Mouse (Mus musculus) lung, embryonic 14.5 days (tissue): ENCODE data around the gene Dhrs13. TPM values are rescaled to one million over a fixed set of nuclear protein-coding genes. Genes with fewer than 3 reads are reported as not detected.
A peak's percentile ranks its signal among the peaks of the same experiment; 100 is the strongest.
"Not testable (repeated sequence)": the region's sequence is repeated elsewhere in the genome, so short reads cannot be mapped to it uniquely, and the experiment has no call there.

Source experiments
- ATAC-seq: fragments of 200-750 bp; cut with Nextera tagmentation; 2 replicates; pipeline ENCODE4 v1.8.0; 2017; ENCODE audit warnings: mild to moderate bottlenecking, moderate TSS enrichment, moderate library complexity; ENCODE audit not compliant: insufficient read depth
- DNase-seq: peaks from one replicate; pipeline ENCODE4 v3.0.0-alpha.2; 2015
- H3K27ac ChIP-seq: fragments of 300-500 bp; sonication (generic); 2 replicates; pipeline ENCODE4 v1.5.1; 2014; ENCODE audit warnings: low read depth, mild to moderate bottlenecking, moderate library complexity
- H3K27me3 ChIP-seq: fragments of 300-500 bp; sonication (generic); 2 replicates; pipeline ENCODE4 v1.6.1; 2014; ENCODE audit warnings: low read length, control low read depth; ENCODE audit not compliant: insufficient read depth
- H3K36me3 ChIP-seq: fragments of 300-500 bp; sonication (generic); 2 replicates; pipeline ENCODE4 v1.6.1; 2014; ENCODE audit warnings: control low read depth; ENCODE audit not compliant: insufficient read depth
- H3K4me1 ChIP-seq: fragments of 300-500 bp; sonication (generic); 2 replicates; pipeline ENCODE4 v1.6.1; 2014; ENCODE audit warnings: antibody characterized with exemption, control low read depth; ENCODE audit not compliant: insufficient read depth
- H3K4me2 ChIP-seq: fragments of 300-500 bp; sonication (generic); 2 replicates; pipeline ENCODE4 v1.6.1; 2014; ENCODE audit warnings: mild to moderate bottlenecking
- H3K4me3 ChIP-seq: fragments of 300-500 bp; sonication (generic); 2 replicates; pipeline ENCODE4 v1.5.1; 2014; ENCODE audit warnings: low read depth, low read length
- H3K9ac ChIP-seq: fragments of 300-500 bp; sonication (generic); 2 replicates; pipeline ENCODE4 v1.6.1; 2014
- H3K9me3 ChIP-seq: fragments of 300-500 bp; sonication (generic); 2 replicates; pipeline ENCODE4 v1.6.1; 2016; ENCODE audit warnings: low read depth, low read length, control low read depth
- CTCF ChIP-seq: IDR thresholded peaks from 2 replicates; pipeline ENCODE4 v1.5.1; 2016; ENCODE audit warnings: antibody characterized with exemption, low read depth
- WGBS: fragments of 180-500 bp; shearing (Covaris S2); extraction: QIAGEN DNeasy Blood & Tissue Kit; methylation state at CpG from one replicate; pipeline ENCODE4 v1.1.7; 2014; 5-methylcytosine and 5-hydroxymethylcytosine counted together
- polyA plus RNA-seq: library from polyadenylated mRNA; unstranded; fragments of >200 nt; fragmentation: Nextera tagmentation; extraction: Ambion mirVana; gene quantifications from 2 replicates; pipeline ENCODE4 v1.2.1, GENCODE M21; 2014

Dhrs13 gene
- polyA plus RNA-seq, 1 experiment from 2014 or later = 17.7 TPM

DNA sequence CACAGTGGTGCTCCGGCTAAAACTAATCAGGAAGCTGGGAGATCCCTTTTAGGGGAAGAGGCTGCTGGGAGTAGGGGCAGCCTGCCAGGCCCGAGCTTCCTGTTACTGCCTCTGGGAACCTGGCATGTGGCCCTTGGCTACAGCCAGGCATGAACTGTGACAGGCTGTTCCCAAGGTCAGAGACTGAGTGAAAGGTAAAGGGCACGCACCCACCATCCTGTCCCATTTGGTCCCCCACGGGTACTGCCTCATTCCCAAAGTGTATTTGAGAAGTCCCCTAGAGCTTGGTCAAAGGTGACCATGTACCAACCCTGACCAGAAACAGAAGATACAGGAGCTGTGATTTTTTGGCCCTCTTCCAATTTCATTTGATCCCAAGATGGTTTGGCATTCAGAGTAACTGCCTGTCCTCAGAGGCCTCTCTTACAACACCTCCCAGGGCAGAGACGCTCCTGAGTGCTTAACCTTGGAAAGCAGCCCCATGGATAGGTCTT lies 12.7 kb downstream of the Dhrs13 start:
- Histone ChIP-seq H3K27ac (peak overlapping the region; percentile 30; the same call in 1 of the 2 replicates), H3K9me3 (no peaks in the 10 kb centered on the region), H3K9ac (no peak overlapping the region), H3K27me3 (no peaks in the 10 kb centered on the region), H3K4me1 (no peaks in the 10 kb centered on the region), H3K4me2 (no peak overlapping the region), H3K4me3 (no peak overlapping the region), H3K36me3 (0 out of 2 replicates have a peak, but pooled peaks cover 10% of the 10 kb centered on the region)
- DNase-seq (peak; percentile 53), ATAC-seq (no peak; the same call in 1 of the 2 replicates)
- WGBS = 63% methylated on average over 5 of the region's 5 CpGs
- no peak for TF ChIP-seq CTCF

DNA sequence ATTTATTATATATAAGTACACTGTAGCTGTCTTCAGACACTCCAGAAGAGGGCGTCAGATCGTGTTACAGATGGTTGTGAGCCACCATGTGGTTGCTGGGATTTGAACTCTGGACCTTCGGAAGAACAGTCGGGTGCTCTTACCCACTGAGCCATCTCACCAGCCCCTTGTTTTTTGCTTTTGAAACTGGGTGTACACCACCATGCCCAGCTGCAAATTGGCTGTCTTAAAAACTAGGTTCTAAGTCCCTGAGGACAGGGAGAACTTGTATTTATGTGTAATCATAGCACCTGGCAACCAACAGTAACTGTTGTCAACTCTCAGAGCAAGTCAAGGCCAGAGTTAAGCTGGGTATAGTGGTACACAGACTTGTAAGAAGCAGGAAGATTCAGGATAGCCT lies 16.6 kb downstream of the Dhrs13 start:
- ATAC-seq, DNase-seq: not testable (repeated sequence)
- WGBS = 62% methylated on average over 4 of the region's 4 CpGs

DNA sequence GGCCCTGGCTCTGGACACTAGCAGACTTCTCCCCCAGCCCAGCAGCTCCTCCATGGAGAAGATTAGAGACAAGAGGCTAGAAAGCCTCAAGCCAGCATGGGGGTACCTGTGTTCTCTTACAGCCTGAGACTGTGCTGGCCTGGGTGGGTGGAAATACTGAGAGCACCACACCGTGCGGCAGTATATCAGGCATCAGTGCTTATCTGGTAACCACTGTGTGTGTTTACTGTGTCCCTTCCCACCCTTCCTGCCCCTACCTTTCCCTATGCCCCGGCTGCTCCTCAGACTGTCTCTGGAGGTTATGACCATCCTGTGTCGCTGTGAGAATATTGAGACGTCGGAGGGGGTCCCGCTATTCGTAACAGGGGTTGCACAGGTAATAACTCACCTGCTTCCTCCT lies 21.0 kb downstream of the Dhrs13 start:
- no peaks in the 10 kb centered on the region for H3K4me1 ChIP-seq
- H3K36me3 ChIP-seq = peaks cover 45% of the 10 kb centered on the region
- H3K27ac ChIP-seq = no peak overlapping the region
- no peak overlapping the region for H3K4me3 ChIP-seq
- H3K27me3 ChIP-seq = no peaks in the 10 kb centered on the region
- no peaks in the 10 kb centered on the region for H3K9me3 ChIP-seq
- TF ChIP-seq CTCF = no peak
- DNase-seq (no peak), ATAC-seq (no peak)
- H3K4me2 ChIP-seq = no peak overlapping the region
- H3K9ac ChIP-seq = no peak overlapping the region
- 82% methylated on average over 8 of the region's 8 CpGs for WGBS

More for the DNA sequence above, 16.6 kb downstream of the Dhrs13 start:
- not testable (repeated sequence) for H3K27me3 ChIP-seq, H3K27ac ChIP-seq, H3K9me3 ChIP-seq, H3K4me1 ChIP-seq, H3K4me2 ChIP-seq, H3K4me3 ChIP-seq, H3K9ac ChIP-seq
- peaks cover 15% of the 10 kb centered on the region; the same call in 1 of the 2 replicates for H3K36me3 ChIP-seq

DNA sequence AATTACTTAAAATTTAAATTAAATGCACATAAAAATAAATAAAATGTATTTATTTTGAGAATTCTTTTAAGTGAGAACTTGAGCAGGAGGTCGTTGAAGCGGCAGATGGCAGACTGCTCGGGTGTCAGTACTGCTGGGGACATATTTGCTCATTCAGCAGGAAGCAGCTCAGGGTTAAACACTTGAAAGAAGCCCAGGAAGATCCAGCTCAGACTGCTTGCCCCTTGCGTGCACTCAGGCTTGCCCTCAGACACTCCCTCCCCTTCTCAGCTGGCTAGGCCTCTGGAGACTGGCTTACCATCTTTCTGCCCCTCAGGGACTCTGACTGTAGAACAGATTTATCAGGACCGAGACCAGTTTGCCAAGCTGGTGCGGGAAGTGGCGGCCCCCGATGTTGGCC lies 24.9 kb downstream of the Dhrs13 start:
- no peaks in the 10 kb centered on the region for H3K9me3 ChIP-seq
- H3K9ac ChIP-seq = no peak overlapping the region
- H3K4me1 ChIP-seq = no peaks in the 10 kb centered on the region
- WGBS = 75% methylated on average over 8 of the region's 8 CpGs
- ATAC-seq (no peak), DNase-seq (no peak)
- H3K27me3 ChIP-seq = no peaks in the 10 kb centered on the region
- H3K36me3 ChIP-seq = peaks cover 59% of the 10 kb centered on the region
- no peak for TF ChIP-seq CTCF
- no peak overlapping the region for H3K27ac ChIP-seq
- no peak overlapping the region for H3K4me3 ChIP-seq
- H3K4me2 ChIP-seq = no peak overlapping the region

DNA sequence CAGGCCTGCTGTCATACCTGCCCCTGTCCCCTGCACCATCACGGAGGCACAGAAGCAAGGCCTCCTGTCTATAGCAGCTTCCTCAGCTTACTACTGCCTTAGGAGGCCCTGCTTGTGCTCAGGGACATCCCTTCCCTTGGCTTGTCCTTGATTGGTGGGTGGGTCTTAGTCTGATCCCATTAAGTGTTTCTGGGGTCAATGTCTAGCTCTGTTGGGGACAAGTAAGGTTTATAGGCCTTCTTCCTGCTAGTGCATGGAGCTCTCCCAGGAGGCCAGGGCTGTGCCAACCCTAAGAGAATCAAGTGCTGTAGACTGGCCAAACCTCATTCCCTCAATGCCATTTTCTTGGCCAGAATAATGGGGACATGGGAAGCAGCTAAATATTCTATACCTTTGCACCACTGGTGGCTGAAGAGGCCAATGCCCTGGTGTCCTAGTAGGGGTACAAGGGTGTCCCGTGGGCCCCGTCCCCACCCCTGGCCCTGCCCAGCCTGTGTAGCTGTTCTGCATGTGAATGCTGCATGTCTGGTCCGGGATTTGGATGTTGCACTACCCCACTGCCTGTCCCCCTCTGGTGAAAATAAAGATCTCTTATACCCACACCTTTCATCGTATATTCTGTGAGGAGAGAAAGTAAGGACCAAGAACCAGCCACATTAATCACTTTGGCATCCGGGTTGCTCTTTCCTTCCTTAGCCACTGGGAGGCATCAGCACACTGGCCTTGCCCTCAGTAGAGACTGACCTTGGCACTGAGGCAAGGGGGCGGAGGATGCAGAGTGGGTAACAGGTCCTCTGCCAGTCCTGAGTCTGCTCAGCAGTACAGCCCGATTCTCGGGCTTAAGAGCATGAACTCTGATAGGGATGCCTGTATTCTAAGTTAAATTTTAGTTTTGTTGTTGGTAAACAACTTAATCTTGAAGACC lies 28.0 kb downstream of the Dhrs13 start:
- no peaks in the 10 kb centered on the region for H3K4me1 ChIP-seq
- DNase-seq = peak; percentile 81

DNA sequence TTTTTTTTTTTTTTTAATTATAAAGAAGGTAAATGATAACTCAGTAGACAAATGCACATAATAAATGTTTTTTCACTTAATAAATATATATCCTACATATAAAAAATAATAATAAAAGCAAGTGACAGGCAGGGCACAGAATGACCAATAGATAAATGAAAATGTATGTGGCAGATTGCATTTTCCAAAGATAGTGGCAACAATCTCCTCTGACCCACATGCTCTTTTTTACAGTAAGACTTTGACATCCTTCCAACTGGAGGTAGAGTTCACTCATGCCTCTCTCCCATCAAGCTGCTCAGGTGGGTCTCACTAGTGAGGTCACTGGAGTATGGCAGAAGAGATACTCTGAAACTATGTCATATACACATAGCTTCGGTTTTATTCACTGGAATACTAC lies 30.5 kb downstream of the Dhrs13 start:
- Histone ChIP-seq H3K27ac (no peak overlapping the region), H3K4me3 (no peak overlapping the region), H3K4me1 (no peaks in the 10 kb centered on the region), H3K4me2 (no peak overlapping the region), H3K36me3 (peaks cover 28% of the 10 kb centered on the region), H3K27me3 (no peaks in the 10 kb centered on the region), H3K9ac (no peak overlapping the region), H3K9me3 (no peaks in the 10 kb centered on the region)
- DNase-seq (no peak), ATAC-seq (no peak)
- WGBS = 78% methylated on average over 1 of the region's 1 CpGs
- no peak for TF ChIP-seq CTCF

More for the DNA sequence above, 28.0 kb downstream of the Dhrs13 start:
- Histone ChIP-seq H3K27ac (no peak overlapping the region), H3K4me2 (no peak overlapping the region), H3K4me3 (no peak overlapping the region), H3K36me3 (peaks cover 46% of the 10 kb centered on the region), H3K9me3 (no peaks in the 10 kb centered on the region), H3K9ac (no peak overlapping the region), H3K27me3 (no peaks in the 10 kb centered on the region)
- peak; percentile 77 for ATAC-seq
- WGBS = 51% methylated on average over 9 of the region's 9 CpGs
- TF ChIP-seq CTCF = peak; percentile 87

DNA sequence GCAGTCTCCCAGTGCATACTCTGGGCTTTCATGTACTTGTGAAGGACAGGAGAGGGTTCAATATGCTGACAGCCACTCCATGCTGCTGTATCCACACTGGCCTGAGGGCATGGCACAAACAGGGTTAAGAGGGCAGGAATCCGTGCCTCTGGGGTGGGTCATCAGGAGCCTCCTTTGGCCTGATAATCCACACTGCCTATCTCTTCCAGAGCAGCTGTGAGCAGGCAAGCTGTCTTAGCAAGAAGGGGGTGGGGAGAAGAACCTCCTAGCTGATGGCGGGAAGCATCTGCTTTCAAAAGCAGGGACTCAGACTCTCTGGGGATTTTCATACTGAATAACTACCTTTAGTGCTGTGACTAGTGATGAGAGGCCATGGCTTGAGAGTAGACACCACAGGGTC lies 33.8 kb downstream of the Dhrs13 start:
- DNase-seq = no peak

More for the DNA sequence above, 33.8 kb downstream of the Dhrs13 start:
- Histone ChIP-seq H3K9me3 (no peaks in the 10 kb centered on the region), H3K27ac (no peak overlapping the region), H3K4me1 (no peaks in the 10 kb centered on the region), H3K27me3 (no peaks in the 10 kb centered on the region), H3K9ac (no peak overlapping the region), H3K4me2 (no peak overlapping the region), H3K36me3 (0 out of 2 replicates have a peak, but pooled peaks cover 1% of the 10 kb centered on the region), H3K4me3 (no peak overlapping the region)
- no peak for TF ChIP-seq CTCF
- WGBS = 41% methylated on average over 2 of the region's 2 CpGs
- no peak; the same call in 1 of the 2 replicates for ATAC-seq
